Comparison of ENCODE assay signal across 9 mouse cellular contexts in the genomic region with DNA sequence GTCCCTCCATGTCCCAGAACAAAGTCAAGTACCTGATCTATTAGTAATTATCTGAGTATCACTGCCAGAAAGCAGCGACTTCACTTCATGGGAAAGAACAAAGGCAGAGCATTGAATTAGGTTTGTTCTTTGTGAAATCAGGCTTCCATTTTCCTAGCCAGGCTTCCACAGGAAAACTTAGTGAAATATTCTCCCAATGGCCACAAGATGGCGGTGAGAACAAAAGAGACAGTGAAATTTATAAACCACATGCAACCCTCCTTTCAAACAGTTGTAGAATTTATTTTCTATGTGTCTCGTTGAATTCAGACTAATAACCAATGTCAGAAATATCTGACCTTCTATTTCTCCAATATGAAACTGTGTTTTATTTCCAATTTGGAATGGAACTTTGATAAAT. TPM values are rescaled to one million over a fixed set of nuclear protein-coding genes. Genes with fewer than 3 reads are reported as not detected.
DNase-seq lines count a peak whose midpoint lies in the region; ATAC-seq and TF ChIP-seq lines count a peak whose summit lies in the region.
"Had no signal": no experiment of that assay in that cellular context is flagged by ENCODE, and none has a peak within 500 bp of the region (broad histone marks: within the 10 kb centered on the region; RNA-seq: fewer than 3 reads in every experiment).

No protein-coding gene starts in this region.

- H3K27ac ChIP-seq in kidney, adult 2 months (ENCODE audit: insufficient read depth, low read depth, low read length), result no peak overlapping the region
- H3K27ac ChIP-seq in kidney, embryonic 14.5 days (ENCODE audit: low read depth, low read length), result no peak overlapping the region
- no peak overlapping the region for H3K27ac ChIP-seq in hindbrain, embryonic 11.5 days (ENCODE audit: low read depth, low read length)
- no peak overlapping the region for H3K27ac ChIP-seq in neural tube, embryonic 11.5 days (ENCODE audit: low read depth, low read length)
- H3K27ac ChIP-seq: embryonic facial prominence, embryonic 12.5 days had no signal

- H3K9ac ChIP-seq in kidney, embryonic 14.5 days (ENCODE audit: low read depth, low read length), result no peak overlapping the region
- no peak overlapping the region for H3K9ac ChIP-seq in hindbrain, embryonic 11.5 days (ENCODE audit: low read depth, low read length)
- no peak overlapping the region for H3K9ac ChIP-seq in neural tube, embryonic 11.5 days (ENCODE audit: low read length)
- H3K9ac ChIP-seq: embryonic facial prominence, embryonic 12.5 days had no signal

- no peaks in the 10 kb centered on the region for H3K9me3 ChIP-seq in kidney, embryonic 14.5 days (ENCODE audit: control insufficient read depth, low read length)
- H3K9me3 ChIP-seq in hindbrain, embryonic 11.5 days (ENCODE audit: control insufficient read depth, low read length), result no peaks in the 10 kb centered on the region
- H3K9me3 ChIP-seq in neural tube, embryonic 11.5 days (ENCODE audit: control insufficient read depth, low read length), result no peaks in the 10 kb centered on the region
- H3K9me3 ChIP-seq: embryonic facial prominence, embryonic 12.5 days had no signal

- 3% methylated on average over 3 of the region's 3 CpGs for WGBS in kidney, adult 2 months
- 6% methylated on average over 3 of the region's 3 CpGs for WGBS in kidney, embryonic 14.5 days
- 10% methylated on average over 3 of the region's 3 CpGs for whole genome bisulfite sequencing in hindbrain, embryonic 11.5 days
- 13% methylated on average over 3 of the region's 3 CpGs for WGBS in neural tube, embryonic 11.5 days

- no peak for ATAC-seq in kidney, embryonic 14.5 days (ENCODE audit: low FRiP score, low TSS enrichment)
- ATAC-seq in common myeloid progenitor, adult 5-6 weeks (replicated peaks; ENCODE audit: low read depth, poor library complexity, severe bottlenecking), result peak; percentile 85
- peak; percentile 63; the same call in 1 of the 2 replicates for ATAC-seq in hindbrain, embryonic 11.5 days (ENCODE audit: low FRiP score)
- ATAC-seq in neural tube, embryonic 11.5 days (ENCODE audit: insufficient read depth, low FRiP score, low TSS enrichment), result 0 out of 2 replicates have a peak, but pooled peaks have one; percentile 55
- ATAC-seq in erythroid progenitor cell, adult 5-6 weeks (replicated peaks; ENCODE audit: low FRiP score, poor library complexity, severe bottlenecking), result no peak

- TF ChIP-seq POLR2A in kidney, adult 2 months (IDR thresholded peaks at IDR 0.05; ENCODE audit: low read depth, low read length), result no peak

- H3K4me1 ChIP-seq in kidney, adult 2 months (ENCODE audit: control insufficient read depth, insufficient read depth, low read length), result no peaks in the 10 kb centered on the region
- H3K4me1 ChIP-seq in kidney, embryonic 14.5 days (ENCODE audit: control insufficient read depth, insufficient read depth, low read length), result no peaks in the 10 kb centered on the region
- H3K4me1 ChIP-seq in hindbrain, embryonic 11.5 days (replicated peaks; ENCODE audit: control insufficient read depth, insufficient read depth, low read length), result no peaks in the 10 kb centered on the region
- no peaks in the 10 kb centered on the region for H3K4me1 ChIP-seq in neural tube, embryonic 11.5 days (ENCODE audit: control insufficient read depth, insufficient read depth, low read length)
- H3K4me1 ChIP-seq: embryonic facial prominence, embryonic 12.5 days had no signal

- H3K27me3 ChIP-seq in kidney, adult 2 months (replicated peaks; ENCODE audit: control insufficient read depth, insufficient read depth, low read length), result no peaks in the 10 kb centered on the region
- H3K27me3 ChIP-seq in kidney, embryonic 14.5 days (ENCODE audit: control insufficient read depth, insufficient read depth, low read length), result no peaks in the 10 kb centered on the region
- H3K27me3 ChIP-seq in hindbrain, embryonic 11.5 days (ENCODE audit: control insufficient read depth, insufficient read depth, low read length), result no peaks in the 10 kb centered on the region
- no peaks in the 10 kb centered on the region for H3K27me3 ChIP-seq in neural tube, embryonic 11.5 days (ENCODE audit: control insufficient read depth, insufficient read depth, low read length)
- H3K27me3 ChIP-seq: embryonic facial prominence, embryonic 12.5 days had no signal

- H3K4me2 ChIP-seq in kidney, embryonic 14.5 days (replicated peaks; ENCODE audit: low read depth, low read length), result no peak overlapping the region
- no peak overlapping the region for H3K4me2 ChIP-seq in hindbrain, embryonic 11.5 days (replicated peaks; ENCODE audit: low read depth, low read length)
- H3K4me2 ChIP-seq in neural tube, embryonic 11.5 days (ENCODE audit: low read depth), result no peak overlapping the region
- H3K4me2 ChIP-seq: embryonic facial prominence, embryonic 12.5 days had no signal

- TF ChIP-seq CTCF in kidney, adult 2 months (conservative IDR thresholded peaks at IDR 0.05; ENCODE audit: insufficient read depth, insufficient read length, low read depth, low read length), result 0 out of 2 replicates have a peak, but pooled peaks have one; percentile 15

- no peaks in the 10 kb centered on the region for H3K36me3 ChIP-seq in kidney, adult 2 months (ENCODE audit: control insufficient read depth, insufficient read depth, low read length)
- H3K36me3 ChIP-seq in kidney, embryonic 14.5 days (ENCODE audit: control insufficient read depth, insufficient read depth, low read length), result no peaks in the 10 kb centered on the region
- no peaks in the 10 kb centered on the region for H3K36me3 ChIP-seq in hindbrain, embryonic 11.5 days (ENCODE audit: control insufficient read depth, insufficient read depth, low read length)
- H3K36me3 ChIP-seq in neural tube, embryonic 11.5 days (ENCODE audit: control insufficient read depth, insufficient read depth, low read length), result no peaks in the 10 kb centered on the region
- H3K36me3 ChIP-seq: embryonic facial prominence, embryonic 12.5 days had no signal

- no peak overlapping the region for H3K4me3 ChIP-seq in kidney, adult 2 months (ENCODE audit: insufficient read depth, low read depth, low read length)
- no peak overlapping the region for H3K4me3 ChIP-seq in kidney, embryonic 14.5 days (ENCODE audit: low read length)
- no peak overlapping the region for H3K4me3 ChIP-seq in hindbrain, embryonic 11.5 days (ENCODE audit: low read depth, low read length)
- no peak overlapping the region for H3K4me3 ChIP-seq in neural tube, embryonic 11.5 days (ENCODE audit: low read depth, low read length)
- H3K4me3 ChIP-seq: embryonic facial prominence, embryonic 12.5 days had no signal

- peak; percentile 62 for DNase-seq in kidney, adult 2 months
- DNase-seq in MN1 (ENCODE audit: low spot score), result peak; percentile 53
- DNase-seq in hindbrain, embryonic 11.5 days (ENCODE audit: low spot score), result peak; percentile 75
- DNase-seq in layer of hippocampus, postnatal 14 days (ENCODE audit: low spot score in 2 of 2), result peak; percentile 41 to 81
- peak; percentile 43 for DNase-seq in neural tube, embryonic 11.5 days (ENCODE audit: low spot score)

RNA-seq across cellular contexts. Expression of a gene that starts 42.2 kb away (rescaled TPM):
- polyA plus RNA-seq in kidney, adult 2 months (2012; rRNA removed), result 7.4 and 10.7 TPM in 2 replicates
- 33.1 and 44.1 TPM in 2 replicates for polyA plus RNA-seq in kidney, embryonic 14.5 days (2014; fragmentation: Nextera tagmentation; extraction: Ambion mirVana)
- 68.5 and 75.5 TPM in 2 replicates for total RNA-seq in common myeloid progenitor, adult 5-6 weeks (2017)
- polyA plus RNA-seq in hindbrain, embryonic 11.5 days (2014; fragmentation: Nextera tagmentation; extraction: Ambion mirVana), result 12.0 and 12.9 TPM in 2 replicates
- 1 to 10 TPM; 6.6 to 8.5 TPM for total RNA-seq in layer of hippocampus, postnatal 14 days (2021)
- 11.0 and 11.2 TPM in 2 replicates for polyA plus RNA-seq in neural tube, embryonic 11.5 days (2014; fragmentation: Nextera tagmentation; extraction: Ambion mirVana)
- 7.2 and 9.6 TPM in 2 replicates for total RNA-seq in erythroid progenitor cell, adult 5-6 weeks (2015; ENCODE audit: low replicate concordance)
- 8.0 and 11.0 TPM in 2 replicates for total RNA-seq in erythroid progenitor cell, adult 5-6 weeks (2017; ENCODE audit: low replicate concordance)

Comparison
In these comparisons a context has a peak if more than half of its experiments do, and no peak if none do; other contexts are left out.
1. ATAC-seq: peak in common myeloid progenitor, adult 5-6 weeks (single experiment), hindbrain, embryonic 11.5 days (single experiment) and neural tube, embryonic 11.5 days (single experiment); none in kidney, embryonic 14.5 days (single experiment) and erythroid progenitor cell, adult 5-6 weeks (single experiment).
2. Peak in every context shown above with its lines, with median percentiles within 50 percentile points of each other: DNase-seq.